Mouse (Mus musculus): Measurements from ENCODE around the gene Clic4.
"Not testable (repeated sequence)": the region's sequence is repeated elsewhere in the genome, so short reads cannot be mapped to it uniquely, and the experiment has no call there.

The Clic4 gene

DNA sequence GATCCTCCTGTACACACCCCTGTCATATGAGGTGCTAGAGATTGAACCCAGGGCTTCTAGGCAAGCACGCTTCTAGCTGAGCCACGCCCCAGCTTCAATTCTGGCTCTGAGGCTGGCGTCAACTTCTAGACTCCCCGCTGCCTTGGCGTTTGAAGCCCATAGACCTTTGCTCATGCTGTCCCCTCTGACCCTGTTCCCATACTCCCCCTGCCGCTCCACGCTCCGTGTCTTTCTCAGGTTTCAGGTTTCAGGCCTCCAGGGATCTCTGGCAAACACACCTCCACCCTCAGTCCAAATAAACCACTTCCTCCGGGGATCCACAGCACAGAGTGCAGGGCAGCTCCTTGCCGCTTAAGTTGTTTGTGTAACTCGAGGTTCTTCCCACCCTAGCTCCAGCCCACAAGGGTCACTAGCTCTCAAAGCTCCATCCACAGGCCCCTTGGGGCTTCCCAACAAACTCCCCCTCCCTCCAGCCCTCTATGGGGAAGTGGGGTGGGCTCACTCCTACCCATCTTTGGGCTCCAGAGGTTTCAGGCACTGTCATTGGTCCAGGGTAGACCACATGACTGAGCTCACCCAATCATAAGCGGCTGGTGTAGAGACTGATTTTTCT, 20.0 kb upstream of the Clic4 start:
- DNase-seq (ENCODE audit: extremely low spot score): peak; percentile 79

GRCm38 (mm10) chr4:135291841-135292240, 19.2 kb upstream of the Clic4 start:
- DNase-seq (ENCODE audit: extremely low spot score): no peak

DNA sequence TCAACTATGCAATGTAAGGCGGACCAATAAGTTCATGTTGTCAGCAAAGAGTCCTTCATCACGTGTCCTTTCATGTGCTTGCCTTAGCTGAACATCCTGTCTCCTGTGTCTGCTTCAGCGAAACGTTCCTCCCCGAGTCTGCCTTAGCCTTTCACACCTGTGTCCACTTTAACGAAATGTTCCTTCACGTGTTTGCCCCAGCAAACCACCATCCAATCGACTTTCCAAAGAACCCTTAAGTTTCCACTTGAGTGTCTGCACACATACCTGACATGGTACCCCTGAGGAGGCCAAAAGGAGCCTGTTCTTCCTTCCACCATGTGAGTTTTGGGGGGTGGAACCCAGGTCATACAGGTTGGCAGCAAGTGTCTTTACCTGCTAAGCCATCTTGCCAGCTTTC, 18.6 kb upstream of the Clic4 start:
- no peak for DNase-seq (ENCODE audit: extremely low spot score)

DNA sequence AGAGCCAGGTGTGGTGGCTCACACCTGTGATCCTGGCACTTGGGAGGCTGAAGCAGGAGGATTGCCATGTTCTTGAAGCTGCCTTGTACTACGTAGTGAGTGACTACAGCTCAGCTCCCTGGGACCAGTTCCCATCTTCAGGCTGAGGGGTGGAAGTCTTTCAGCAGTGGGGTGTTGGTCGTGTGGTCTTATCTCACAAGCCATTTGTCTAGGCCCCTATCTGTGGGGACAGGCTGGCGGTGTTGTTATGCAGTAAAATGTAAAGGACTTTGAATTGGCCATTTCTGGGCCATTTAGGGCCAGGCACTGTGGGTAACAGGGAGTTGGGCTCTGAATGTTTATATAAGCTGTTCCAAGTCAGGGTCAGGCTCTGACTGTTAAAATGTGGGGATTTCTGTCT, 15.4 kb upstream of the Clic4 start:
- DNase-seq (ENCODE audit: extremely low spot score): no peak

- peak; percentile 58 for DNase-seq (ENCODE audit: extremely low spot score)
These were observed 14.3 kb upstream of the Clic4 start for GRCm38 (mm10) chr4:135286833-135287395.

DNA sequence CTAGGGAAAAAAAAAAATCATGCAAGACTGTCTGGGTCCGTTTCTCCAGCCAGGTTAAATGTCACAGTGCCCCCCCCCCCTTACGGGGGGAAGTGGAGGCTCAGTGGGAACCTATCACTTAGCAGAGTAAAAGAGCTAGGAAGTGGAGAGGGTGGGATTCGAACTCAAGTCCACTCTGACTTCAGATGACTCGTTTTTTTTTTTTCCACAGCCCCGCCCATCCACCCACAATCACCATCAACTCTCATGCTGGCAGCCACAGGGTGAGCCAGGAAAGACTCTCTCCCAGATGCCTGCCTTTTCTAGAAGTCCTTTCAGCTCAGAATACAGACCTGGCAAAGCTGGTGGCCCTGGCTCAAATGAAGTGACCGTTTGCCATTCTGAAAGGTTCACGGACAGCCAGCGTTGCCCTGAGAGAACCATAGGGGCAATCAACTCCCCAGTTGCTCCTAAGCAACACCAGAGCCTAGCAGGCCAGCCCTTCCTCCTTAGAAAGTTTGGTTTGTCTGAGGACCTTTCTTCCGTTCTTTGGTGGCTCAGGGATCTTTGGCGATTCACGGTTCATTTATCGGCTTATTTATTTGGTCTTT, 13.5 kb upstream of the Clic4 start:
- no peak for DNase-seq (ENCODE audit: extremely low spot score)

GRCm38 (mm10) chr4:135285436-135285835, 12.8 kb upstream of the Clic4 start:
- DNase-seq (ENCODE audit: extremely low spot score): no peak

DNA sequence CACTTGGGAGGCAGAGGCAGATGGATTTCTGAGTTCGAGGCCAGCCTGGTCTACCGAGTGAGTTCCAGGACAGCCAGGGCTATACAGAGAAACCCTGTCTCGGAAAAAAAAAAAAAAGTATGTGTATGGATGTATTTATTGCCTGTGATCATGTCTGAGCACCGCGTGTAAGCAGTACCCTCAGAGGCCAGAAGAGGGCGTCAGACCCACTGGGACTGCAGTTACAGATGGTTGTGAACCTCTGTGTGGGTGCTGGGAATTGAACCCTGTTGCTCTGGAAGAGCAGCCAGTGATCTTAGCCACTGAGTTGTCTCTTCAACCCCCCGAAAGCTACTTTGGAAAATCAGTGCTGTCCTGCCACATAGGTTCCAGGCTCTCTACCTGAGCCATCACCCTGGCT, 11.3 kb upstream of the Clic4 start:
- no peak for DNase-seq (ENCODE audit: extremely low spot score)

GRCm38 (mm10) chr4:135283417-135283816, 10.8 kb upstream of the Clic4 start:
- no peak for DNase-seq (ENCODE audit: extremely low spot score)

- DNase-seq (ENCODE audit: extremely low spot score): no peak
These were observed 10.2 kb upstream of the Clic4 start for GRCm38 (mm10) chr4:135282651-135283290.

DNA sequence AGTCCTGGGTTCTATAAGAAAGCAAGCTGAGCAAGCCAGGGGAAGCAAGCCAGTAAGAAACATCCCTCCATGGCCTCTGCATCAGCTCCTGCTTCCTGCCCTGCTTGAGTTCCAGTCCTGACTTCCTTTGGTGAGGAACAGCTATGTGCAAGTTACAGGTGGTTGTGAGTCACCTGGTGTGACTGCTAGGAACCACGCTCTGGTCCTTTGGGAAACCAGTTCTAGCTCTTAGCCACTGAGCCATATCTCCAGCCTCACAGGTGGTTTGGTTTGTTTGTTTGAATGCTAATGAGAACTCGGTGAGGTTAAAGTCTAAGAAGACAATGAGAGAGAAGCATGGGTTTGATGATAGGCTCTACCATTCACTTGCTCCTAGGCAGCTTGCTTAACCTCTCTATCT, 7.4 kb upstream of the Clic4 start:
- DNase-seq (ENCODE audit: extremely low spot score): not testable (repeated sequence)

- DNase-seq (ENCODE audit: extremely low spot score): no peak
These were observed 4.2 kb upstream of the Clic4 start for GRCm38 (mm10) chr4:135276681-135277379.

- DNase-seq (ENCODE audit: extremely low spot score): no peak
These were observed 2.1 kb upstream of the Clic4 start for GRCm38 (mm10) chr4:135274761-135275160.

DNA sequence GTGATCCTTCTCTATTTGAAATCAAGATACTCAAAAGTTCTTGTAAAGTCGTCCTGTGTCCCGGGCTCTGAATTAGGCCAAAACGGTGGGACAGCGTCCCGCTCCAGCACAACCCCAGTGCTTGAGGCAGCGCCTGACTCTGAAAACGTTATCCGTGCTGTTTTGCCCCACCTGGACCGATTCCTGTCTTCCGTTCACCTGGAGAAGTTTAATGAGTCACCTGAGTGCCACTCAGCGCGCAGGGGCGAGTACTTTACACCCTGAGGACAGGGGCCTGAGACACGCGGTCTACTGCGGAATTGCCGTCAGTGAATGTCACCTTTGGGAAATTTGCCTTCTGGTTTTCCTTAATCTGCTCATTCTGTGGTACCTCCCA, 681 bp upstream of the Clic4 start:
- no peak for DNase-seq (ENCODE audit: extremely low spot score)

- DNase-seq (ENCODE audit: extremely low spot score): peak; percentile 63
These were observed 565 bp downstream of the Clic4 start for GRCm38 (mm10) chr4:135271881-135272616.

GRCm38 (mm10) chr4:135271419-135271828, 1.2 kb downstream of the Clic4 start:
- DNase-seq (ENCODE audit: extremely low spot score): no peak

DNA sequence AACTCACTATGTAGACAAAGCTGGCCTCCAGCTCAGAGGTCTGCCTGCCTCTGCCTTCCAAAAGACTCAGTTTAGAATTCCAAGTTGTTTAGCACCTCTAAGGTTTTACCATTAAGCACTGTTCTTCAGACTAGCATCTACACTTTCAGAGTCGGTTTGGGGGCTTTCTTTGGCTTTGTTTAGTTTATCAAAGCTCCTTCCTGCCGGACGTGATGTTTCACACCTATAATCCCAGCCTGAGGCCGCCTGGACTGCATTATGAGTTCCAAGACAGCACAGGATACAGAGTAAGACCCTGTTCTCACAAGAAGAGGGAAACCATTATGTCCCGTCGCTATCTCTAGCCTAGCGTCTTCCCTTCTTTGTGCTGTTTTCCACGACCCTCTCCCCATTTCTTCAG, 2.1 kb downstream of the Clic4 start:
- DNase-seq (ENCODE audit: extremely low spot score): no peak

GRCm38 (mm10) chr4:135269656-135270341, 2.8 kb downstream of the Clic4 start:
- DNase-seq (ENCODE audit: extremely low spot score): no peak

DNA sequence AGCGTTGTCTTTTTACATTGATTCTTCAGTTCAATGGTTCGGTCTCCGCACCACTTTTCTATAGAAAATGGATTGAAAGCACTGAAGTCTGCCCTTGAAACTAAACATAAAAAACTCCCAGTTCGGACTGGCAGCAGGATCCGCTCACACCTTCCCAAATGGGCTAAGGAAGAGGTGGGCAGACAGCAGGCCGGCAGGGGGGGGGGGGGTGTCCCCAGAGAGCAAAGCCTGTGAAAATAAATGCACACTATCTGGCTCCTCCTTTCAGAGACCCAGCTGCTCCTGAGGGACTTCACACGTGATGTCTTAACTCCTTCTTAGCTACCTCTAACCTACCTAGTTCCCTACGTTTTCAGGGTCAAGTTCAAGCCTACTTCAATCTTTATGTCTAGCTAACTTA, 5.1 kb downstream of the Clic4 start:
- no peak for DNase-seq (ENCODE audit: extremely low spot score)

GRCm38 (mm10) chr4:135266987-135267386, 5.6 kb downstream of the Clic4 start:
- no peak for DNase-seq (ENCODE audit: extremely low spot score)

DNA sequence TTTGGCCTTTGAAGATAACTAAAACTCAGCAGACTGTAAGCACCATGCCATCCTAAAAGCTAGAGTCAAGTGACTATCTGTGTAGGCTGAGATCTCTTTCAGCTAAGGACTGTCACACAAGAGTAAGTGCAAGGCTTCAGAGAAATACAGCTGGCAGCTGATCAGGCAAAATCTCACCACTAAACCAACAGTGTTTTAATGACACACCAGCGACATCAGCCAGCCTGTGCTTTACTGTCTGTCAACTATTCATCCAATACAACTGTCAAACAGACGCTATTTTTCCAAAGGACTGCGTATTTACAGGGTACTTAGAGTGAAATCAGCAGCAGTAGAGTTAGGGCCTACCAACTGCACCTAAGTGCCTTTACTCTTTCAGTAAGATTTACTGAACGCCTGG, 12.2 kb downstream of the Clic4 start:
- no peak for DNase-seq (ENCODE audit: extremely low spot score)
